Mouse (Mus musculus): ENCODE data around the gene Dnaja3. TPM values are rescaled to one million over a fixed set of nuclear protein-coding genes. Genes with fewer than 3 reads are reported as not detected.
A peak's percentile ranks its signal among the peaks of the same experiment; 100 is the strongest.

Gene Dnaja3
- polyA plus RNA-seq, 1 experiment from 2014 or later: 63.7 TPM

DNA sequence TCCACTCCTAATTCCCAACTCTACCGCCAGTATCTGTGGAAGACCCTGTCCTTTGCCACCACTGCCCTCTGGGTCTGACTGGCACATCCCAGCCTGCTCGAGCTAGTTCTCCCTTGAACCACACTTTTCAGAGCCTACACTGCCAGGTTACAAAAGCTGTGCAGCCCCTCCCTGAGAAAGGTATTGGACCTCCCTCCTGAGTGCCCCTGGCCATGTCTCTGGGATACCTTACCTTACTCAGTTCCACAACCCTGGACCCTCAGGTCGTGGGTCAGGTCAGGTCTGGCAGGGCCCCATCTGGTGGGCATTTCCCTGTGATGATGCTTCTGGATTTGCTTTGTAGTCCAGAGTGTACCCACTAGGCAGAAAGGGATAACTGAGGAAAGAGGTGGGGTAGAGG, 40.2 kb upstream of the Dnaja3 start:
- DNase-seq (ENCODE audit: extremely low spot score, low spot score): no peak
- Histone ChIP-seq H3K4me3 (no peak overlapping the region), H3K9me3 (no peaks in the 10 kb centered on the region), H3K27ac (peak overlapping the region; percentile 97), H3K27me3 (ENCODE audit: poor library complexity, severe bottlenecking) (no peaks in the 10 kb centered on the region), H3K4me1 (peaks cover 98% of the 10 kb centered on the region), H3K36me3 (replicated peaks) (peaks cover 2% of the 10 kb centered on the region; the same call in 1 of the 2 replicates)
- 77% methylated on average over 3 of the region's 3 CpGs for WGBS

DNA sequence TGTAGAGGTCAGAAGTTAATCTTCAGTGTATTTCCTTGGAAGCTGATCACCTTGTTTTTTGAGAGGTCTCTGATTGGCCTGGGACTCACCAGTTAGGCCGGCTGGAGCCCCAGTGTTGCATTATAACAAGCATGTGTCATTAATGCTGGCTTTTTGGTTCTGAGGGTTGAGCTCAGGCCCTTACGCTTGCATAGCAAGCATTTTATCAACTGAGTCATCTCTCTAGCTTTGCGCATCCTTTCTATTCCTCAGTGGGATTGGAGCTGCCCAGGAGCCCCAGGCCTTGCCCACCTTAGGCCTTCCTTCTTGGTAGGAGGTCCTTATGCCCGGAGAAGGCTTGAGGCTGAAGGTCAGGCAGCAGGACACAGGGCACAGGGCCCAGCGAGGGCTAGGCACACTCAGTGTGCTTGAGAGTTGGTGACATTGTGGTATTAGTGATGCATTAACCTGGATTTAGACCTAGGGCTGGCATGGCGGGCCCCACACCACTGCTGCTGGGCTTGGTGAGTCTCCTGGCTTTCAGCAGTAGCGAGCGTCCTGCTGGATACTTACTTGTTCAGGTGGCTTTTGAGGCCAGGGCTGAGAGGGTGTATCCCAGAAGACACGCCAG, 39.0 kb upstream of the Dnaja3 start:
- Histone ChIP-seq H3K27ac (peak overlapping the region; percentile 97), H3K27me3 (ENCODE audit: poor library complexity, severe bottlenecking) (no peaks in the 10 kb centered on the region), H3K4me1 (peaks cover 100% of the 10 kb centered on the region), H3K4me3 (0 out of 2 replicates have a peak overlapping the region, but pooled peaks have one; percentile 14), H3K9me3 (no peaks in the 10 kb centered on the region), H3K36me3 (replicated peaks) (peaks cover 2% of the 10 kb centered on the region; the same call in 1 of the 2 replicates)
- 85% methylated on average over 9 of the region's 9 CpGs for WGBS
- DNase-seq (ENCODE audit: extremely low spot score, low spot score): no peak

DNA sequence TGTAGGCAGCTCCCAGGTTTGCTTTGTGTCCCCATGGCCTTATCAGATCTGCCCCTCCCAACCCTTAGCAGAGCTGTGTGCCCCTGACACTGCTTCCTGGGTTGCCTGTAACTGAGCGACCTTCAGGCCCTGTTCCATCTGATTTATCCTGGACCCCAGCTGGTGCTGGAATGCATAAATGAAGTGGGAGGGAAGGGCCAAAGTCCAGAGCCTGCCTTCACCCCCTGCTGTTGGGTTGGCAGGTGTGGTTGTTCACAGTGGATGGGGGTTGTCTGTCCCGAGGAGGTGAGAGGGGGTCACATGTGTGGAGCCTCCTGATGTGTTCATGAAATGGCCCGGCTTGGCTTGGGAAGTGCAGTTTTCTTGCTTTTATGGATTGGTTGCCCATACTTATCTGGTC, 37.6 kb upstream of the Dnaja3 start:
- Histone ChIP-seq H3K9me3 (no peaks in the 10 kb centered on the region), H3K36me3 (replicated peaks) (peaks cover 2% of the 10 kb centered on the region; the same call in 1 of the 2 replicates), H3K4me1 (peaks cover 100% of the 10 kb centered on the region), H3K27me3 (ENCODE audit: poor library complexity, severe bottlenecking) (no peaks in the 10 kb centered on the region), H3K4me3 (peak overlapping the region; percentile 26; the same call in 1 of the 2 replicates), H3K27ac (peak overlapping the region; percentile 78)
- no peak for DNase-seq (ENCODE audit: extremely low spot score, low spot score)
- 26% methylated on average over 3 of the region's 3 CpGs for WGBS

DNA sequence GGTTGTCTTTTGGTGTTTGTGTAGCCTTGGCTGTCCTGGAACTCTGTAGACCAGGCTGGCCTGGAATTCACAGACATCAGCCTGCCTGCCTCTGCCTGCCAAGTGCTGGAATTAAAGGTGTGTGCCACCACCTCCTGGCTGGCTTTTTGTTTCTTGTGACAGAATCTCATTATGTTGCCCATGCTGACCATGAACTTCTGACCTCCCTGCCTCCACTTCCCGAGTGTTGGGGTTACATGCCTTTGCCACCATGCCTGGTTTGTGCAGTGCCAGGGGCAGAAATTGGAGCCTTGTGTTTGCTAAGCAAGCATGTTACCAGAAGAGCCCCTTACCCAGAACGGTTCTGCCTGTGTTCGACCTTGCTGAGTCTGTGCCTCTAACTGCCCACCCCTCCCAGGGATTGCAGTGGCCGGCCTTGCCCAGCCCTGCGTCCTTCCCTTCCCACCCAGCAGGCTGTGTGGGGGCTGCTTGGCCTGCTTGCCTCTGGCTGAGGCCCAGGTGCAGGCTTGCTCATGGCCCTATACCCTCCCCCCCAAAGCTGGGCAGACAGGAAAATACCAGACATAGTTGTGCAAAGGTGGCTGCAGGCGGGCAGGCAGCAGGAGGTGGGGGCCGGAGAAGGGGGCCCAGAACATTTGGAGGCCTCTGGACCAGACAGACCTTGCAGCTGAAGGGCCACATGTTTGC, 36.9 kb upstream of the Dnaja3 start:
- peaks cover 2% of the 10 kb centered on the region; the same call in 1 of the 2 replicates for H3K36me3 ChIP-seq (replicated peaks)
- no peak for DNase-seq (ENCODE audit: extremely low spot score, low spot score)
- no peaks in the 10 kb centered on the region for H3K27me3 ChIP-seq (ENCODE audit: poor library complexity, severe bottlenecking)
- H3K4me3 ChIP-seq: peak overlapping the region; percentile 26
- 41% methylated on average over 7 of the region's 7 CpGs for WGBS
- H3K27ac ChIP-seq: peak overlapping the region; percentile 78
- peaks cover 99% of the 10 kb centered on the region for H3K4me1 ChIP-seq
- no peaks in the 10 kb centered on the region for H3K9me3 ChIP-seq

DNA sequence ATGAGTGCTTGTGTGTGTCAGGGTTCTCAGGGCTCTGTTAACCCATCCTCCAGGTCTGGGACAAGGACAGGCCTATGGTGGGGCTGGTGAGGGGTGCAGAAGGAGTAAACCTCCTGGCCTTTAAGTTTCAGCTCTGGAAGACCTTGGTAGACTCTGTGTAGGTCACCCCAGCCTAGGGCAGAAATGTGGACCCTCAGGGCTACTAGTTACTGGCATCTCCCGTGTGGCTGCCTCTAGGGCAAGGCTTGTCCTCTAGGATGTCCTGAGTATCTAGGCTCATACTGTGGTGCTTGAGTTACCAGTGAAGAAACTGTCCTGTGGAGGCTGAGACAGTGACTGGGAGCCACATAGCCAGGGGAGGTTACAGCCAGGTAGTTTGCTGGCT, 36.3 kb upstream of the Dnaja3 start:
- H3K36me3 ChIP-seq (replicated peaks): peaks cover 5% of the 10 kb centered on the region
- H3K9me3 ChIP-seq: no peaks in the 10 kb centered on the region
- H3K4me1 ChIP-seq: peaks cover 94% of the 10 kb centered on the region
- H3K27ac ChIP-seq: peak overlapping the region; percentile 78
- 65% methylated on average over 1 of the region's 1 CpGs for WGBS
- H3K4me3 ChIP-seq: 0 out of 2 replicates have a peak overlapping the region, but pooled peaks have one; percentile 26
- H3K27me3 ChIP-seq (ENCODE audit: poor library complexity, severe bottlenecking): no peaks in the 10 kb centered on the region
- no peak for DNase-seq (ENCODE audit: extremely low spot score, low spot score)

DNA sequence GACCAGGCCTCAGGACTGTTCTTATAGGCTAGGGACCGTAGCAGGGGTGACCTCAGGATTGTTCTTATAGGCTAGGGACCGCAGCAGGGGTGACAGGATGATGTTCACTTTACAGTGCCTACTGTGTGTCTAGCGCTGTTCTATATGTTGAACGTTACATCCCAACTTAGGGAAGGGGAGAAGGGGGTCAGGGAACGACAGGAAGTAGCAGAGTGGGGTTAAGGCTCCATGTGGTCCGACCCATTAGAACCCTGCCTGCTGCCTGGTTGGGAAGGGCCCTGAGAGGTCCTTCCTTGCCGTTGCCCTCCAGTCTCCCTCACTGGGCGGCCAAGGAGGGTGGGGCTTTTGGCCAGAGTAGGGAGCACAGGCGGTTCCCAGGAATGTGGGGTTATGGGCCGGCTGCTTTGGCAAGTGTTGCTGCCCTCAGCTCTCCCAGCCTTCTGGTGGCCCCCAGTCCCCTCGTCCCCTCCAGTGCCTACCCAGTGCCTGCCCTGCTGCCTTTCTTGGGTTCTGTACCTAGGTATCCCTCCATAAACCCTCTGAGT, 35.4 kb upstream of the Dnaja3 start:
- peak overlapping the region; percentile 78 for H3K27ac ChIP-seq
- H3K27me3 ChIP-seq (ENCODE audit: poor library complexity, severe bottlenecking): no peaks in the 10 kb centered on the region
- H3K36me3 ChIP-seq (replicated peaks): peaks cover 14% of the 10 kb centered on the region
- WGBS: 75% methylated on average over 11 of the region's 11 CpGs
- H3K9me3 ChIP-seq: no peaks in the 10 kb centered on the region
- H3K4me1 ChIP-seq: peaks cover 84% of the 10 kb centered on the region
- H3K4me3 ChIP-seq: no peak overlapping the region
- DNase-seq (ENCODE audit: extremely low spot score, low spot score): no peak

DNA sequence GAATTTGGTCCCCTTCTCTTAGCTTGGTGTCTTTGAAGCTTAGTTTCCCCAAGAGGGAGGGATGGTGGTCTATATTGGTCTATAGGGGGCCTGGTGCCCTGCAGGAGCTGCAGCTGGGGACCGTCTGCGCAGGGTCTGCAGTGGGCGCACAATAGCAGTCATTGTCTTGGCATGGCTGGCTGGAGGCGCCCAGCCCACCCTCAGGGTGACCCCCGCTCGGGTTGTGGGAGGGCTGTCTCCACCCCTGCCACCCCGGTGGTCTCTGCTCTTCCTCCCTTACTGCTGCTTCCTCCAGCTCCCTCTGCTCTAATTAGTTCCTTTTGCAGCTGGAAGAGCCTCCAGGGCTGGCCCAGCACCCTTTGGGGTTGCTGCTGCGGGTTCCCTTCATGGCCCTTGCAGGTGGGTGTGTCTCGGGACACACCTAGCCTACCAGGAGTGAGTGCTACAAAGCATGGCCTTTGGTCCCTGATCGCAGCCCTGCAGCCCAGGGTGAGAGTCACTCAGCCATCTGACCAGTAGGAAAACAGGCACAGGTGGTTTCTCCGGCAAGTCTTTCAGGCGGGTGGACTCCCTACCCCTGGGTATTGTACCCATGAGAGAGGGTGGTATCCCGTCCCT, 34.2 kb upstream of the Dnaja3 start:
- Histone ChIP-seq H3K36me3 (replicated peaks) (peaks cover 27% of the 10 kb centered on the region), H3K9me3 (no peaks in the 10 kb centered on the region), H3K27me3 (ENCODE audit: poor library complexity, severe bottlenecking) (no peaks in the 10 kb centered on the region), H3K4me1 (peaks cover 72% of the 10 kb centered on the region), H3K4me3 (peak overlapping the region; percentile 24; the same call in 1 of the 2 replicates), H3K27ac (peak overlapping the region; percentile 78)
- DNase-seq (ENCODE audit: extremely low spot score, low spot score): no peak
- WGBS: 45% methylated on average over 13 of the region's 13 CpGs

DNA sequence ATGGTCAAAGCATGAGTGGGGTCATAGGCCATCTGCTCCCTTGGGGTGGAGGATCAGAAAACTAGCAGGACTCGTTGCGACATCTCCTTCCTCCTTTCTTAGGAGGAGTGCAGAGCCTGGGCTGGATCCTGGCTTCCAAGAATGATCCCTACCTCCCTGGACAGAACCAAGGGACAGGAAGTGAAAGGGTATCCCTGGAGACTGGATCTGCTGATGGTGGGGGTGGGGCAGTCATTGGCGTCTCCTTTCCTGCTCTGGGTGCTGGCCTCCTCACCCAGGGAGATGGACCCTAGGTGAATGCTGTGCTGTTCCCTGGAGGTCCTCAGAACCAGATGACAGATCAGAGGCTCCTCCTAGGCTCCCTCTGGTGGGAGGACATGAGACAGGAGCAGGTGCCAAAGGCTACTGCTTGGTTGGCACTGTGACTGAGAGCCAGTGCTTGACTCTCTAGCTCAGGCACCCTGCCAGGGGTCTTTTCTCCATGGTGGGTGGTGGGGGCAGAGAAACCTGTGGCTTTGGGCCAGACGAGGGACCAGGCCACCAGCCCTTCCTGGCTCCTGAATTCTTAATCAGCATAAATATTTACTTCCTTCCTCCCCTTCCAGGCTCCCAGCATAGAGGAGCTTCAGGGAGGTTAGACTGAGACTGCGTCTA, 33.2 kb upstream of the Dnaja3 start:
- DNase-seq (ENCODE audit: extremely low spot score, low spot score): no peak
- WGBS: 45% methylated on average over 5 of the region's 5 CpGs
- peaks cover 34% of the 10 kb centered on the region for H3K36me3 ChIP-seq (replicated peaks)
- H3K4me3 ChIP-seq: 0 out of 2 replicates have a peak overlapping the region, but pooled peaks have one; percentile 13
- H3K27ac ChIP-seq: peak overlapping the region; percentile 78
- no peaks in the 10 kb centered on the region for H3K27me3 ChIP-seq (ENCODE audit: poor library complexity, severe bottlenecking)
- H3K9me3 ChIP-seq: no peaks in the 10 kb centered on the region
- H3K4me1 ChIP-seq: peaks cover 62% of the 10 kb centered on the region

DNA sequence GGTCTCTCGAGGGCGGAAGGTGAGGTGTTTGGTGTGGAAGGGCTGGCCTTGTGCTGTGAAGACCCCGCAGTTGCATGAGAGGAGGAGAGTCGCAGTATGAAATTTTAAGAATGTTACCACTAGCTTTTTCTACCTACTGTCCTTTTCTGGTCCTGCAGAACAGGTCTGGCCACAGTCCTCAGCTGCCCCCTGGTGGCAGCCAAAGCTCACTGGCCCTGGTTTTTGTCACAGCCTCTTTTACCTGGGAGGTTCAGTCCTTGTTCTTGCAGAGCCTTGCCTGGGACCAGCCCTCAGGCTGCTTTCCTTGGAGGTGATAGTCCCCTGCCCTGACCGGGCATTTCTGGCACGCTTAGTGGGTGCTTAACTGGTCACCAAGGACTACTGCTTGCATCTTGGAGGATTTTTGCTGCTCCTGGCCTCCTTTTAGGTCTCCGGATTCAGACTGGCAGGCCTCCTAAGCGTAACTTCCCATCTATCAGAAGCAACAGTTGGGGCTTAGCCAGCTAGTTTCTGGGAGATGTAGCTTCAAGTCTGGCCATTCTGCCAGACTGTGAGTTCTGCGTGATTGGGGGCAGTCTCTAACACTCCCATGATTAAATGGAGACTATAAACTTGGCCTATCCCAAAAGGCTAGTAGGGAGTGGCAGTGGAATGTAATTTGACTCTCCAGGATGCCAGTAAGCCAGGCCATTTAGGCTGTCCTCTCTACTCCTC, 31.8 kb upstream of the Dnaja3 start:
- Histone ChIP-seq H3K36me3 (replicated peaks) (peaks cover 48% of the 10 kb centered on the region), H3K4me3 (no peak overlapping the region), H3K9me3 (no peaks in the 10 kb centered on the region), H3K4me1 (peaks cover 48% of the 10 kb centered on the region), H3K27me3 (ENCODE audit: poor library complexity, severe bottlenecking) (no peaks in the 10 kb centered on the region), H3K27ac (no peak overlapping the region)
- DNase-seq (ENCODE audit: extremely low spot score, low spot score): peak; percentile 75
- WGBS: 59% methylated on average over 9 of the region's 9 CpGs

DNA sequence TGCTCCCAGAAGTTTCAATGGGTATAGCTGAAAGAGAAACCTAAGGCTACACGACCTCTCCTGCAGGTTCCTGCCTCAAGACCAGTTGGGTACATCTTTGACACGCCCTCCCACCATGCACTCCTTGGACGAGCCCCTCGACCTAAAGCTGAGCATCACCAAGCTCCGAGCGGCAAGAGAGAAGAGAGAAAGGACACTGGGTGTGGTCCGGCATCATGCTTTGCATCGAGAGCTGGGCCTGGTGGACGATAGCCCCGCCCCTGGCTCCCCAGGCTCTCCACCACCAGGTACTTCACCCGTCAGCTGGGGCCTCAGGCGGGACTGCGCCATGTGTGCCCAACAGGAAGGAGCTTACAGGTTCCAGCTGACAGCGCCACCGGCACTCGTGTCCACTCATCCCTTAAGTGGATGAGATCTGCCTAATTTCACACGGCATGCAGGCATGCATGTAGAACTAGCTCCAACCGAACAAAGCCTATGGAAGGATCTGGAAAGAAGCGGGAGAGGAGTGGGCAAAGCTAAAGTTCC, 31.2 kb upstream of the Dnaja3 start:
- no peak overlapping the region for H3K4me3 ChIP-seq
- H3K27me3 ChIP-seq (ENCODE audit: poor library complexity, severe bottlenecking): no peaks in the 10 kb centered on the region
- H3K9me3 ChIP-seq: no peaks in the 10 kb centered on the region
- WGBS: 88% methylated on average over 19 of the region's 19 CpGs
- peaks cover 42% of the 10 kb centered on the region for H3K4me1 ChIP-seq
- no peak overlapping the region for H3K27ac ChIP-seq
- peaks cover 54% of the 10 kb centered on the region for H3K36me3 ChIP-seq (replicated peaks)
- DNase-seq (ENCODE audit: extremely low spot score, low spot score): no peak

DNA sequence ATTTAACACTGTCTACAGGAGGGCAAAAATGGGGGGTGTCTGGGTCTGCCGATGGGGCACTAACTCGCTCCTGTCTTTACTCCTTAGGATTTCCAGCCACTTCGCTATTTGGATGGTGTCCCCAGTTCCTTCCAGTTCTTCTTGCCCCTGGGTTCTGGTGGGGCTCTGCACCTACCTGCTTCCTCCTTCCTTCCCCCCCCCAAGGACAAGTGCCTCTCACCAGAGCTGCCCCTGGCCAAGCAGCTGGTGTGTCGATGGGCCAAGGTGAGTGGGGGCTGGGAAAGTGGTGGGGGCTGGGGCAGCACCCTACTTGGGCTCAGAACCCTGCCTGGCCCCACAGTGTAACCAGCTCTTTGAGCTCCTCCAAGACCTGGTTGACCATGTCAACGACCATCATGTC, 28.6 kb upstream of the Dnaja3 start:
- Histone ChIP-seq H3K4me3 (no peak overlapping the region), H3K36me3 (replicated peaks) (peaks cover 80% of the 10 kb centered on the region), H3K27ac (no peak overlapping the region), H3K4me1 (peaks cover 16% of the 10 kb centered on the region), H3K27me3 (ENCODE audit: poor library complexity, severe bottlenecking) (no peaks in the 10 kb centered on the region), H3K9me3 (no peaks in the 10 kb centered on the region)
- WGBS: 91% methylated on average over 5 of the region's 5 CpGs
- DNase-seq (ENCODE audit: extremely low spot score, low spot score): no peak

DNA sequence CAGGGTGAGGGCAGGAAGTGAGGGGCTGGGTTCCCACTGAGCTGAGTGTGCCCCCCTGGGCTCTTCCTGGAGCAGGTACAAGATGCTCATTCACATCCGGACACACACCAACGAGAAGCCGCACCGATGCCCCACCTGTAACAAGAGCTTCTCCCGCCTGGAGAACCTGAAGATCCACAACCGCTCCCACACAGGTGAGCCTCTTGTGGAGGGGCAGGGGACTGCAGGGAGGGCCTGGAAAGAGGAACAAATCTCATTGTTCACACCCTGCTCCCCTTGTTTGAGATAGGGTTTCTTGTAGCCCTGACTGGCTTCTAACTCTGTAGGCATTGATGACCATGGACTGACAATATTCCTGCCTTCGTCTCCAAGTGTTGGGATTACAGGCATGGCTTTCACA, 28.1 kb upstream of the Dnaja3 start:
- H3K27me3 ChIP-seq (ENCODE audit: poor library complexity, severe bottlenecking): no peaks in the 10 kb centered on the region
- no peak overlapping the region for H3K4me3 ChIP-seq
- no peak overlapping the region for H3K27ac ChIP-seq
- peaks cover 85% of the 10 kb centered on the region for H3K36me3 ChIP-seq (replicated peaks)
- peaks cover 11% of the 10 kb centered on the region for H3K4me1 ChIP-seq
- no peaks in the 10 kb centered on the region for H3K9me3 ChIP-seq
- no peak for DNase-seq (ENCODE audit: extremely low spot score, low spot score)
- 97% methylated on average over 7 of the region's 7 CpGs for WGBS
